Mouse (Mus musculus): Measurements from ENCODE around the gene Polr1d.
A peak's percentile ranks its signal among the peaks of the same experiment; 100 is the strongest.

Polr1d gene

DNA sequence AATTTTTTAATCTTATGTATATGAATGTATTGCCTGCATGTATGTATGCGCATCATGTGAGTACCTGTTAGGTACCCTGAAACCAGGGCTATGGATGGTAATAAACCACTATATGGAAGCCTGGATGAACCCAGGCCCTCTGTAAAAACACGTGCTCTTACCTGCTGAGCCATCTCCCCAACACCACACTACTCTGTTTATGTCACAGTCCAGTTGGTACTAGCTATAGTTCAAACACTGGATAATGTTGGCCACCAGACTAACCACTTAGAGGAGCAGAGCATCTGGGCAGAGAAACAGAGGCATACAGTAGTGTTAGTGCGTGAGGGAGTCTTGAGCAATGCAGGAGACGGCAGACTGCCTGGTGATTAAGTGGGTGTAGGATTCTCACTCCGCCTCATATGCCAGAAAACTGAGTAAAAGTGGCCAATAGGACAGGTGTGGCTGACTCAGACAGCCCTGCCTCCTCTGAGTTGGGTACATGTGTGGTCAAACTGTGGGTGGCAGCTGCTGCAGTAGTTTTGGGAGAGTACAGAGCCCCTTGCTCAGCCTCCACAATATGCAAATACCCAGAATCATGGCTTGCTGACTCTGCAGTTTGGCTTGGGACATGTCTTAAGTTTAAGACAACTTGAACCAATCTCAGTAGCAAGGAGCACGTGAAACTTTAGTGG, 21.1 kb upstream of the Polr1d start:
- no peak for DNase-seq (ENCODE audit: extremely low read depth, low read depth, low spot score)

DNA sequence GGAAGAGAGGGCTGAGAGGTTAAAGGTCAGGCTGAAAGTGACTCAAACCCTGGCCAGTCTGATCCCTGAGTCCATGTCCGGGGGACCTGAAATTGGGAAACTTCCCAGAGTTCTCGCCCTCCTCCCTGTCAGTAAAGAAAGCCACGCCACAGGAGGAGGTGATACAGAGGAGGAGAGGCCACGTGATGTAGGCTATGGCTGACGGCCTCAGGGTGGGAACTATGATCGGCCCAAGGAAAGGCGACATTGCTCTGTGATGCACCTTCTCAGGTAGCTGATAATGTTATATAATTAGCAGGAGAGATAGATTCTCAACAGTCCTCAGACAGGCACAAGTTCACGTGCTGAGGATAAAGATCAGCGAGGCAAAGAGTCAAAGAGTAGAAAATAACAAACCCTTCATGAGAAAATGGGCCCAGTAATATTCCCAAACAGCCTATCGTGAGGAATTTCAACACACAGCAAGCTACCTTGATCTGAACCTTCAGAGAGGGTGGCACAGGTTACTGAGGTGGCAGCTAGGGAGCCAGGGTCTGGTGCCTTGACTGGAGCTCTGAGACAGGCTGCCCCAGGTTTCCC, 20.0 kb upstream of the Polr1d start:
- no peak for DNase-seq (ENCODE audit: extremely low read depth, low read depth, low spot score)

DNA sequence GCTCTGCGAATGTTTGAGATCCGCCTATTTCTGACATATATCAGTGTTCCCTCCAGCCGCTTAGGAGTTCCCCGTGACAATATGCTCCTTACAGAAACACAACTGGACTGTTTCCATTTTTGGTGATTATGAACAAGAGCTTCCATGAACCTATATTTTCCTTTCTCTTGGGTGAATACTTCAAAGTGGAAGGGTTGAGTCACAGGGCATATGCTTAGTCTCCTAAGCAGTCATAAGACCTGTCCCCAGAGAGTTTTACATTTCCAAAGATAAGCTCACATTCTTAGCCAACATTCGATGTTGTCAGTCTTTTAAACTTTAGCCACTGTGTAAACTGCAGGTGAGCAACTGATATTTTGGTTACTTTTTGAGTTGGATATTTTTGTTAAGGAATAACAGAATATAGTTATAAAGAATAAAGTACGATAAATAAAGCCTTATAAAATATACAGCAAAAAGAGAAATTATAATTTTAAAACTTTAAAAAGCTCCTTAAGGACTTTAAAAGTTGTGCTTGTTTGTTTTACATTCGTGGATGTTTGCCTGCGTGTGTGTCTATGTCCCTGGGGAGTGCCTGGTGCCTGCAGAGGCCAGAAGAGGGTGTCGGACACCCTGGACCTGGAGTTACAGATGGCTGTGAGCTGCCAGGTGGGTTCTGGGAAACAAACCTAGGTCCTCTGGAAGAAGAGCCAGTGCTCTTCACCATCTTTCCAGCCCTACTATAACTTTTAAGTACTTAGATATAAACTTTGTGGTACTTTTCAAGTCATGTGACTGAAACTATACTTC, 19.0 kb upstream of the Polr1d start:
- DNase-seq (ENCODE audit: extremely low read depth, low read depth, low spot score): no peak

DNA sequence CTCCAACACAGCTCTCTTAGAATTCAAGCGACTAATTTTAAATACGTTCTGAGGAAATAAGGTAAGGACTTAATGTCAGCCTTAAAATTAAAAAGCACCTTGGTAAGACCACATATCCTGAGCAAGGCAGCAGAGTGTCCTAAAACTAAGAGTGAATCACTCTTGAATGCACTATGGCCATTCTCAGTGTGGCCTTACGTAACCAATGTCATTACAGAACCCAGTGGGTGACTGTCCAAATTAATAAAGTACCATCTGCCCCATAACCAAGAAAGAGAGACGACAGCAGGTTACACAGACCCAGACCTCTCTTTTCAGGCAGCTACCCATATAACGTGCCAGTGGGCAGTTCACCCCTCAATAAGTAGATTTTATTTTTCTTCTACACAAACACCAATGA, 18.2 kb upstream of the Polr1d start:
- no peak for DNase-seq (ENCODE audit: extremely low read depth, low read depth, low spot score)

DNA sequence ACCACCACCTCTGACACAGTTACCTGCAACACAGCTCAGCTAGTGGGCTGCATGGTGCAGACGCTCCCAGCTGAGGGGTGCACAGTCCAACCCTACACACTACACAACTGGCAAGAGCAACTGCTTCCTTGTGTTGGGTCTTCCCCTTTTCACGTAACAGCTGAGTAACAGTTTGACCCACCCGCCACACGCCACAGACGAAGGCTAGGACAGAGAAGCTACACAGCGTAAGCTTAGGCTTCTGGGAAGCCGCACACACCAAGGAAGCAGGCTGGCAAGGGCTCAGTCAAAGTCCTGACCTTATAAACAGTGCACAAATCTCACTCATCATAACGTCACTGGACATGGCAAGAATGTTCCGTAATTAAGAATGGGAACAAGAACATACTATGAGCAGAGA, 17.5 kb upstream of the Polr1d start:
- DNase-seq (ENCODE audit: extremely low read depth, low read depth, low spot score): no peak

DNA sequence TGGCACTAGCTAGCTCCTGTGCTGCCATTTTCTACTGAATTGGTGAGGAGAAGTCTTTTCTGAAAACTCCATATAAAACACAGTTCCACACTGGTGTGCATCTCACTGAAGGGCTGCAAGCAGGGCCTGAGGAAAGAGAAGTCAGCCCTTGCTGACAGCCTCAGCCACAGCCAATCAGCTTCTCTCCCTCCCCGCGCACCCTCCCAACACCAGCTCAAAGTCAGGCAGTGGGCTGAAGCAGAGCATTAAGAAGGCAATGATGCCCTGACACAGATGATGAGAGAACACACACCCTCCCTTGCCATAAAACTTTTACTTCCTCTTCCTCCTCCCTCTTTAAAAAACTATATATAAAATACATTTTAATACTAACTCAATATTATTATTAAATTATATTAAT, 16.8 kb upstream of the Polr1d start:
- DNase-seq (ENCODE audit: extremely low read depth, low read depth, low spot score): no peak

DNA sequence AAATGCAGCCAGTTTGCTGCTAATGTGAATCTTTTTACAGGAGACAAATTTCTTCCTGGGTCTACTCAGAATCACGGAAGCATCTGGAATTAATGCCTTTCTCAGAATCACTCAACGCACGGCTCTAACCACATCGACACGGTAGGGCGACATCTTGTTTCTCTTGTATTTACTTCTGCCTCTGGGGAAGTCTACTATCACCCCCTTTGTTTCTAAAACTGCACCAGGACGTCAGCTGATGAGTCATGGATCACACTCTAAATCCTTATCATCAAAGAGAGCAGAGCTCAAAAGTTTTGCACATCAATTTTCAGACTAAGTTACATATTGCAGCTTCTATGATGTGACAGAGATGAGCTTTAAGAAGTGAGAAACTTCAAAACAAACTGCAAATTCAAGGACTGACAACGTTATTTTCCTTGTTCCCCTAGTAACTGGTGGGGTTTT, 13.6 kb upstream of the Polr1d start:
- no peak for DNase-seq (ENCODE audit: extremely low read depth, low read depth, low spot score)

DNA sequence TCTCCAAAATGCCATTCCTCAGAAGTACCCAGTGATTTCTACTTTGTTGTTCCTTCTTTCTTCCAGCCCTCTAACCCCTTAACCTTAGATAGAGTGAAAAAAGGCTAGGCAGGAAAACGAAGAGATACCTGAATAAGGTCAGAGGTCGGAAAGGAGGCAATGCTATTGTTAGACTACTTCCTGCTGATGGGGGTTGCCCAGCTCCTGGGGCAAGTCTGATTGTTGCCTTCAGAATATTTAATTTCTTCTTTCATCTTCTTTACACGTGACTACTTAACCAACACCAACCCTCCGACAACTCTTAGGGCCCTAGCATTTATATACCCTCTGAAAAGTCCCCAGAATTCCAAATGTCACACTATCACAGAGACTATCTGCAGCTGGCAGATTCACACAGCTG, 10.7 kb upstream of the Polr1d start:
- DNase-seq (ENCODE audit: extremely low read depth, low read depth, low spot score): no peak

DNA sequence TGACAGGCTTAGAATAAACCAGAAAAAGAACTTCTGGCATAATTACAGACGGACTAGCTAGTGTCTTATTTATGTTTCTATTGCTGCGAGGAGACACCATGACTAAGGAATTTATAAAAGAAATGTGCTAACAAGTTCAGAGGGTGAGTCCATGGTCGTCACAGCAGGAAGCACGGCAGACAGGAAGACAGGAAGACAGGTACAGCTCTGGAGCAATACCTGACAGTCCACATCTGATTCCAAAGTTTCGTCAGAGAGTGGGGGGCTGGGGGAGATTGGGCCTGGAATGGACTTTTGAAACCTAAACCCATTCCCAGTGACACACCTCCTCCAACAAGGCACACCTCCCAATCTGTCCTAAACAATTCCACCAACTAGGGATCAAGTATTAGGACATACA, 9.9 kb upstream of the Polr1d start:
- DNase-seq (ENCODE audit: extremely low read depth, low read depth, low spot score): no peak

DNA sequence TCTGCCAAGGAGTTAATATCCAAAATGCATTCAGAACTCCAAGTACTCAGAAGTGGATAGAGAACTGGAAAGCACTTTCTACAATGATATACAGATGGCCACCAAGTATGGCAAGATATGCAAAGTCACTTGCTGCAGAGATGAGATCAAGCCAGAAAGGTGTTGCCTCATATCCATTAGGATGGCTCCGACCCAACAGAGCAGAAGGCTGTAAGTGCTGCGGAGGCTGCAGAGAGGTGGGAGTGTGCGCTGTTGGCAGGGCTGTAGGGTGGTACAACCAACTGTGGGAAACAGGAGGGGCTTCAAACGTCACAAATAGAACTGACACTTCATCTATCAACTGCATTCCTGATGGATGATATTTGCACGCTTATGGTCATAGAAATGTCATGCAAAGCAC, 8.0 kb upstream of the Polr1d start:
- DNase-seq (ENCODE audit: extremely low read depth, low read depth, low spot score): no peak

DNA sequence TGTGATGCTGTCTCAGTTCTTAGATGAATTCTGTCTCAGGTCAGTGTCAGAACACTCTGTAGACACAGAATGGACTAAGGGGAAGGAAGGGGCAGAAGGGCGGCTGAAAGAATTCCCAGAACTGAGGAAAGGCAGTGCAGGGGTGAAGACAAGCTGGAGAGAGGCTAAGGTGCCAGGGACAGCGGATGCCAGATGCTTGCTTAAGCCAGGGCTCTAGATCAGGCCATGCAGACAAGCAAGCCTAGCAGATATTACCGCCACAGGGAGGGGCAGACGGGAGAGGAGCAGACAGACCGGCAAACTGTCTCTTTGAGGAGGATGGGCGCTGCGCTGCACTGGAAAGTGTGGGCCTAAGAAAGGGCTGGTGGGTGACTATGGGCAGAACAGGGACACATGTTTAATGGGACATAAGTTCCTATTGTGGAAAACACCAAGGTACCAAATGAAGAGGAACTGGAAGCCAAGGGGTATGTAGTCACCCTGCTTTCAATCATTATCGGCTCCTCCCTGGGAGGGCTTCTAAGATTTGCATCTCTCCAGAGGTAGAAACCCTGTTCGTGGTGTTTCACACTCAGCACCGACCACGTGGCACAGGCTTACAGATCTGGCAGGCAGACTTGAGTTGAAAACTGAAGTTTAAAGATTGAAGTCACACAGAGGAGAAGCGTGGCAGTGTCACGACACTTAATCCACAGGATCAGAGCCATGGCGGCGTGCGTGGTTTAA, 5.9 kb upstream of the Polr1d start:
- no peak for DNase-seq (ENCODE audit: extremely low read depth, low read depth, low spot score)

DNA sequence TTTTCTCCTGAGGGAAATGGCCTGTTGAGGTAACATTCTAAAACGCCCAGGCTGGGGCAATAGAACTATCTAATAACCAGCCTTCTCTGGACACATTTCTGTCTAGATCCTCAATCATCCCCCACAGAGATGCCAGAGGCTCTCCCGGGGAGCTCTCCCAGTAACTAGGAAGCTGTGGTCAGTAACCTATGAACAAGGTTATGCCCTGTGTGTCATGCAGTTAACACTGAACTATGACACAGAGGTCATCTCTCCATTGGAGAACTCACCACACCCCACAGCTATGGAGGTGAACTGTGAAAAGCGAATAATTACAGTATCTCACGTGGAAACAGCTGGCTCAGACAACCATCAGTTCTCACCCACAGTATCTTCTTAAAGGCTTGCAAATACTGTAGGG, 5.0 kb upstream of the Polr1d start:
- no peak for DNase-seq (ENCODE audit: extremely low read depth, low read depth, low spot score)

DNA sequence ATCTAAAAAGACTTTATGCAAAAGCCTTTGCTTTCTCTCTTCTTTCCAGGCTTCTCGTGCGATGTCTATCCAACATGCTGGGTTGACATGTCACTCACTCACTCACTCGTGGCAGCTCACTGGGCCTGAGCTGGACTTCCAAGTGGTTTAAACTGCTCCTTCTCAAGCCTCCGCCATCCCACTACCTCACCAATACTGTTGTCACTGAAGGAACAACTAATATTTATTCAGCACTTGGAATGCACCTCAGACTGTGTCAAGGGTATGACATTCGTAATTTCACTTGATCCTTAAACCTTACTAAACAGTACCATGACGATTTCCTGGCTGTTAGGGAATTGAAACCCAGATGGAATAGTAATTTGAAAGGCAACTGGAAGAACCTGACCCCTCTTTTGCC, 3.0 kb upstream of the Polr1d start:
- no peak for DNase-seq (ENCODE audit: extremely low read depth, low read depth, low spot score)

DNA sequence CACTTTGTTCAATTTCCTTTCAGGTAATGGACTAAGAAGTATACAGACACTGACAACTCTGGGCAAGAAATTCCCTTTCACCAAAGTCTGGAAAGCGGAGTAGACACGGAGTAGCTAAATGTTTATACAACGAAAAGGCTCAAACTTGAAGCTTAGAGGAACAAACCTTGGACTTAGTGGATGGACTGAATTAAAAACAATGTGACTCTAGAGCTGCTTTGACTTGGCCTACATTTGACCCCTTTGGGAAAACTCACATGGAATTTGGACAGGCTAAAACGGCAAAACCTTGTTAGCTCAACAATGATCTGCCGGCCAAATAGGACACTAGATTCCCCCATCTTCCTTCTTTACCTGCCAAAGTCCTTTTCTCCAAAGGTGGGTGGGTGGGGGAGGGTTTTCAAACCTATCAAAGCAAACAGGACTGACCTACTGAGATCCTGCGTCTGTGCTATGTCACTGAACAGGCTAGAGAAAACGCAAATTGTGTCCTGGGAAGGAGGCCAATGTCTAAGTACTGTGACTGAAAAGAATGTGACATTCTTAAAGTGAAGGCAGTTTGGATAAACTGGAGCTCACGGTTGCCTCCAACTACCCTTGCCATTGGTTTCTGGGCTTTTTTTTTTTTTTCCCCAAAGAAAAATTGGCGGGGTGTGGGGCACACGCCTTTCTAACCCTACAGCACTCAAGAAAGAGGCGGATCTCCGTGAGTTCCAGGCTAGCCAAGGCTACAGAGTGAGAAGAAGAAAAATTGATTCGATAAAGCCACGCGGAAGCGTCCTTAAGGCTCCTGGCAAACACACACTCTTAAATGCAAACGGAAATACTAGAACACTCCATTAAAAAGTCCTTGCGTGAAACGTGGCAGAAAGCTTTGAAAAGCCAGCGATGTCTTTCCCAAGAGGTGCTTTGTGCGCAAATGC, 1.5 kb upstream of the Polr1d start:
- no peak for DNase-seq (ENCODE audit: extremely low read depth, low read depth, low spot score)

DNA sequence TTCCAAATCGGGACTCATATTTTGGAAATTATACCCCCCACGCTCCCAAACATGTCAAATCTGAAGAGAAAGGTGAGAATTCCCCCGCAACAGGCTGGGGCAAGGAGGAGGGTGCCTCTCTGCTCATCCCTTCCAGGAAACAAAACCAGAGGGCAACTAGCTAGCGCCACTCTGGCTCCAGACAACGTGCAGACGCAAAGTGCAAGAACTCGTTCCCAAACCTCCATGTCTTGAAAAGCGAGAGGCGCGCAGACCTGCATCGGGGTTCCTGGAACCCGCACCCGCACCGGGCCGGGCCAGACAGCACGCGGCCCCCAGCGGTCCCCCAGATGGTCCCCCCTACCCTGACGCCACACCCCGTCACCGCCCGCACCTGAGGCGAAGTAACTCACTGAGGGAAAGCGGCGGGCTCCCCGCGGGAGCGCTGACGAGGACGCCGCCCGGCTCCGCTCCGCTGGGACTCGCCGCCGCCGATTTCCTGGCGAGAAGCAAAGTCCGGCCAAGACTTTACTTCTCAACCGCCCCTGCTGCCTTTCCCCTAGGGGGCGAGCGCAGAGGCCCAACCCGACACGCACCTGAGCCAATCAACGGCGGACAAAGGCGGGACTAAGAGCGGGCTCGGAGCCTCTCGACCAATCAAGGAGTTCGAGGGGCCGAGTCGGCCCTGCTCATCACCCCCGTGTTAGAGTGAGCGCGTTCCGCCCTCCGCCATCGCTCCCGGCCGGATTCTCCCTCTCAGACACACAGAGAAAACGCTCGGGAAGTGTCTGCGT, 638 bp upstream of the Polr1d start, which contains the start of gene Lnx2:
TSS of gene Lnx2 (minus strand) at position 561 of the 773 bp plus-strand sequence.
- peak; percentile 65 for DNase-seq (ENCODE audit: extremely low read depth, low read depth, low spot score)

DNA sequence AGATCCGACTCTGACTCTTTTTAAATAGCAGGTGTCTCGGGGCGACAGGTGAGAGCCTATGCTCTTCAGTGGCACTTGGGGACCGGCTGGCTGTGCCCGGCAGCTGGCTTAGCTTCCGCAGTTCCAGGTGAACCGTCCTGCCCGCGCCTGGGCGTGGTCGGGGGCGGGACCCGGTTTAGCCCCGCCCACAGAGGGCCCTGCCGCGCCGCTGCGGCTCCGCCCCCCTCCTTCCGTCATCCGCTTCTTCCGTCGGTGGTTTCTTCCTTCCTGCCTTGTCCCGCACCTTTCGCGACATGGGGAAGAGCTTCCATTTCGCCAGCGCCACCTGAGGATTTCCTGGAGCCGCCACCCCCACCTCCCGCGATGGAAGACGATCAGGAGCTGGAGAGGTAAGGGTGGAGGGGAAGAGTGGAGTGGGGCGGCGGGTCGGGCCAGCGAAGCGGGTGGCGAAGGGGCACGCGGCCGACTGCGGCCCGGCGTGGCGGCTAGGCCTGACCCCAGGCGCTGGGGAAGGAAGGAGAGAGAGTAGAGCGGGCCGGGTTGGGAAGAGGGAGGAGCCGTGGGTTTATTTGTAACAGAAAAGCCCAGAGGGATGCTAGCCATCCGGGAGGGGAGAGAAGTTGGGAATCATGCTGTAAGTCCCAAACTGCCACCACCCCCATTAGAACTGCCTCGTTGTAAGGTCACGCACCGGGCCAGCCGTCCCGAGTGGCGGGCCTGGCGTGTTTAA, 620 bp downstream of the Polr1d start:
- no peak for DNase-seq (ENCODE audit: extremely low read depth, low read depth, low spot score)

DNA sequence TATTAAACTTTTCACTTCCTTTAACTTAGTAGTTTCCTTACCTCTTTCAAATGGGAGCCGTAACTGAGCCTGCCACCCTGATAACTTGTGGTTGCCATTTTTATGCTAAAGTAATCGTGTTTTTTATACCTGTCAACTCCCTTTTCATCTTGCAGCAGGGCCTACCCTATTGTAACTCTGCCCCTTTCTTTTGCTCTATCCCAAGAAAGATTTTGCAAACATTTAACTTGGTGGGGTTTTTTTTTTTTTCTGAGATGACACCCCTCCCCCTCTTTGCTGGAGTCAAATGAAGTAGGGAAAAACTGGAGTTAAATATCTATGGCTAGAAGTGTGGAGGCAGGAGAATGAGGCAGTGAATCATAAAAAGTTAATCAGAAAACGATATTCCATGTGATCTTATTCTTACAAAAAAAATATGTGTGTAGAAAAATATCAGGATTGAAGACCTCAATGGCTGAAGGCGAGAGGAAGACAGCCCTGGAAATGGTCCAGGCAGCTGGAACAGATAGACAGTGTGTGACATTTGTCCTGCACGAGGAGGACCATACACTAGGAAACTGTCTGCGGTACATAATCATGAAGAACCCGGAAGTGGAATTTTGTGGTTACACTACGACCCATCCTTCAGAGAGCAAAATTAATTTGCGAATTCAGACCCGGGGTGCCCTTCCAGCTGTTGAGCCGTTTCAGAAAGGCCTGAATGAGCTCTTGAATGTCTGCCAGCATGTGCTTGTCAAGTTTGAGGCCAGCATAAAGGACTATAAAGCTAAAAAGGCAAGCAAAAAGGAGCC, 1.5 kb downstream of the Polr1d start:
- DNase-seq (ENCODE audit: extremely low read depth, low read depth, low spot score): no peak

DNA sequence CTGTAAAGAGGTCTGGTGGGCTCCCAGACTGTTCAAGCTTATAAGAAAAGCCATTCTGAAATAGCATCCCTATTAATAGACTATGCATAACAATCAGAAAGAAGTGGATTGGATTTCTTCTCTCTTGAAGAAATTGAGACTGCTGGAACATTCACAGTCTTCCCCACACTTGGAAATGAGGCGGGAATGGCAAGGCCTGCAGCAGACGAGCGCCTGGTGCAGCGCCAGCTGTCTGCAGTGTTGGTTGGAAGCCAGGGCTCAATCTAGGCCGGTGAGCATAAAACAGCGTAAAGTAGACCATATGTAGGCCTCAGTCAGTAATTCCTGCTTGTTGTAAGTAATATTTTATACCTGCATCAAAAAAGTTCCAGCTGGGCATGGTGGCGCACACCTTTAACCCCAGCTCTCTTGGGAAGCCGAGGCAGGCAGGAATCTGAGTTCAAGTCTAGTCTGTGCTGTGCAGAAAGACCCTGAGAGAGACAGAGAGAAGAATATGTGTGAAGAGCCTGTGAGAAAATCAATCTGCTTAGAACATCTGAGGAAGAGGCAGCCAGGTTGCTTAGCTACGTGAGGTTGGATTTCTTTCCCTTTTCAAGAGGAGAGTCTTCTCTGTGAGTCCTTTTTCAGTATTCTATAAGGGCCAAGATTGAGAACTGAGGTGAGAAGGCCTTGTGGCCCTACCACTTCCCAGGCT, 8.5 kb downstream of the Polr1d start:
- no peak for DNase-seq (ENCODE audit: extremely low read depth, low read depth, low spot score)
